Mouse (Mus musculus) midbrain, embryonic 12.5 days (tissue): ENCODE results near the gene Lbx2. TPM values are rescaled to one million over a fixed set of nuclear protein-coding genes. Genes with fewer than 3 reads are reported as not detected.

ENCODE experiments used
- ATAC-seq: fragments of 200-750 bp; cut with Nextera tagmentation; 2 replicates; pipeline ENCODE4 v1.8.0; 2017; ENCODE audit warnings: low read depth, moderate TSS enrichment, moderate library complexity; ENCODE audit not compliant: low FRiP score
- H3K27ac ChIP-seq: fragments of 300-500 bp; sonication (generic); replicated peaks from 2 replicates; pipeline ENCODE4 v1.5.1; 2016; ENCODE audit warnings: mild to moderate bottlenecking
- H3K27me3 ChIP-seq: fragments of 300-500 bp; sonication (generic); 2 replicates; pipeline ENCODE4 v1.6.1; 2016; ENCODE audit warnings: mild to moderate bottlenecking
- H3K36me3 ChIP-seq: fragments of 300-500 bp; sonication (generic); 2 replicates; pipeline ENCODE4 v1.6.1; 2016
- H3K4me1 ChIP-seq: fragments of 300-500 bp; sonication (generic); 2 replicates; pipeline ENCODE4 v1.6.1; 2016
- H3K4me2 ChIP-seq: fragments of 300-500 bp; sonication (generic); replicated peaks from 2 replicates; pipeline ENCODE4 v1.6.1; 2016; ENCODE audit warnings: mild to moderate bottlenecking, moderate library complexity
- H3K4me3 ChIP-seq: fragments of 300-500 bp; sonication (generic); 2 replicates; pipeline ENCODE4 v1.5.1; 2016; ENCODE audit warnings: mild to moderate bottlenecking
- H3K9ac ChIP-seq: fragments of 300-500 bp; sonication (generic); replicated peaks from 2 replicates; pipeline ENCODE4 v1.6.1; 2016; ENCODE audit warnings: mild to moderate bottlenecking, moderate library complexity
- H3K9me3 ChIP-seq: fragments of 300-500 bp; sonication (generic); 2 replicates; pipeline ENCODE4 v1.6.1; 2016; ENCODE audit warnings: mild to moderate bottlenecking
- WGBS: fragments of 180-500 bp; shearing (Covaris S2); methylation state at CpG from one replicate; pipeline ENCODE4 v1.1.7; 2016; 5-methylcytosine and 5-hydroxymethylcytosine counted together
- polyA plus RNA-seq: library from polyadenylated mRNA; unstranded; fragments of >200 nt; fragmentation: Nextera tagmentation; extraction: Ambion mirVana; gene quantifications from 2 replicates; pipeline ENCODE4 v1.2.1, GENCODE M21; 2016

Gene Lbx2
- polyA plus RNA-seq, 1 experiment from 2014 or later = 0.45 TPM

DNA sequence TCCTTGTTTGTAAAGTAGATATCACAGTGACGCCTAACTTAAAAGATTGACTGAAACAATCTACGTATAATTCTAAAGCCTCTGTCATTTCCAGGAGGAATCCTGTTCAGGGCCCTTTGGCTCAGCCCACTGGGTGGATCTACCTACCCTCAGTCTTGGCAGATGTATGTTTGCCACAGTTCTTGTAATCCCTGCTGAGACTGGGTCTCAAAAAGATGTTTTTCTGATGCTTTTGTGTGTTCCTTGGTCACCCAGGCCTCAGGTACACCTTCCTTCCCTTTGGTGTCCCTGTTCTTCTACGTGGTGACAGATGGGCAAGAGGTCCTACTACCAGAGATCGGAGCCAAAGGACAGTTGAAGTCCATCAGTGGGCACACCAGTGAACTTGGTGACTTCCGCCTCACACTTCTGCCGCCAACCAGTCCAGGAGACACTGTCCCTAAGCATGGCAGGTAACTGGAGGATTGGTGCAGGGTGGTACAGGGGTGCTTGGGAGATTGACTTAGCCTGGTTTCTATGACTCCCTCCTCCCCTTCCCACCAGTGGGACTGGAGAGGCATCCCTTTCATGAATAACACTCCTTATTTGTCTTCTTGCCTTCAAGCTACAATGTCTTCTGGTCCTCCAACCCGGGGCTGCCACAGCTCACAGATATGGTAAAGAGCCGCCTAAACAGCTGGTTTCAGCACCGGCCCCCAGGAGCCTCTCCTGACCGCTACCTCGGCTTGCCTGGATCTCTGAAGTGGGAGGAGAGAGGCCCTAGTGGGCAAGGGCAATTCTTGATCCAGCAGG, 30.4 kb downstream of the Lbx2 start:
- no peak overlapping the region for H3K27ac ChIP-seq
- H3K27me3 ChIP-seq = no peaks in the 10 kb centered on the region
- H3K4me3 ChIP-seq = peak overlapping the region; percentile 78
- H3K4me2 ChIP-seq = peak overlapping the region; percentile 95
- H3K36me3 ChIP-seq = peaks cover 30% of the 10 kb centered on the region
- peak overlapping the region; percentile 85 for H3K9ac ChIP-seq
- ATAC-seq = no peak
- no peaks in the 10 kb centered on the region for H3K9me3 ChIP-seq
- WGBS = 82% methylated on average over 11 of the region's 11 CpGs
- peaks cover 52% of the 10 kb centered on the region for H3K4me1 ChIP-seq

GRCm38 (mm10) chr6:83117165-83117438, 30.9 kb downstream of the Lbx2 start:
- H3K4me1 ChIP-seq = peaks cover 52% of the 10 kb centered on the region
- H3K27ac ChIP-seq = no peak overlapping the region

GRCm38 (mm10) chr6:83117616-83118015, 31.4 kb downstream of the Lbx2 start:
- WGBS = 88% methylated on average over 13 of the region's 13 CpGs
- peak overlapping the region; percentile 24; the same call in 1 of the 2 replicates for H3K9ac ChIP-seq
- no peaks in the 10 kb centered on the region for H3K9me3 ChIP-seq
- no peak overlapping the region for H3K27ac ChIP-seq
- peak overlapping the region; percentile 6; the same call in 1 of the 2 replicates for H3K4me3 ChIP-seq
- ATAC-seq = no peak
- H3K4me1 ChIP-seq = peaks cover 57% of the 10 kb centered on the region
- H3K36me3 ChIP-seq = peaks cover 30% of the 10 kb centered on the region
- no peak overlapping the region for H3K4me2 ChIP-seq
- no peaks in the 10 kb centered on the region for H3K27me3 ChIP-seq

More at GRCm38 (mm10) chr6:83117165-83117438, 30.9 kb downstream of the Lbx2 start:
- WGBS = 86% methylated on average over 4 of the region's 4 CpGs
- Histone ChIP-seq H3K4me2 (peak overlapping the region; percentile 95; the same call in 1 of the 2 replicates), H3K36me3 (peaks cover 30% of the 10 kb centered on the region), H3K4me3 (peak overlapping the region; percentile 78; the same call in 1 of the 2 replicates), H3K9me3 (no peaks in the 10 kb centered on the region), H3K9ac (no peak overlapping the region), H3K27me3 (no peaks in the 10 kb centered on the region)
- no peak for ATAC-seq

GRCm38 (mm10) chr6:83118369-83118768, 32.2 kb downstream of the Lbx2 start:
- Histone ChIP-seq H3K27me3 (no peaks in the 10 kb centered on the region), H3K4me1 (peaks cover 65% of the 10 kb centered on the region), H3K4me3 (no peak overlapping the region), H3K27ac (no peak overlapping the region; the same call in 1 of the 2 replicates), H3K9ac (no peak overlapping the region), H3K36me3 (peaks cover 30% of the 10 kb centered on the region), H3K4me2 (0 out of 2 replicates have a peak overlapping the region, but pooled peaks have one; percentile 4), H3K9me3 (no peaks in the 10 kb centered on the region)
- WGBS = 84% methylated on average over 11 of the region's 11 CpGs
- ATAC-seq = no peak

GRCm38 (mm10) chr6:83118825-83119733, 32.9 kb downstream of the Lbx2 start:
- peak overlapping the region; percentile 78 for H3K4me2 ChIP-seq
- H3K27me3 ChIP-seq = no peaks in the 10 kb centered on the region
- peaks cover 30% of the 10 kb centered on the region for H3K36me3 ChIP-seq
- H3K4me3 ChIP-seq = peak overlapping the region; percentile 84; the same call in 1 of the 2 replicates
- H3K9ac ChIP-seq = 0 out of 2 replicates have a peak overlapping the region, but pooled peaks have one; percentile 89
- peaks cover 72% of the 10 kb centered on the region for H3K4me1 ChIP-seq
- ATAC-seq = no peak
- no peaks in the 10 kb centered on the region for H3K9me3 ChIP-seq
- 87% methylated on average over 14 of the region's 14 CpGs for WGBS
- peak overlapping the region; percentile 10; the same call in 1 of the 2 replicates for H3K27ac ChIP-seq

DNA sequence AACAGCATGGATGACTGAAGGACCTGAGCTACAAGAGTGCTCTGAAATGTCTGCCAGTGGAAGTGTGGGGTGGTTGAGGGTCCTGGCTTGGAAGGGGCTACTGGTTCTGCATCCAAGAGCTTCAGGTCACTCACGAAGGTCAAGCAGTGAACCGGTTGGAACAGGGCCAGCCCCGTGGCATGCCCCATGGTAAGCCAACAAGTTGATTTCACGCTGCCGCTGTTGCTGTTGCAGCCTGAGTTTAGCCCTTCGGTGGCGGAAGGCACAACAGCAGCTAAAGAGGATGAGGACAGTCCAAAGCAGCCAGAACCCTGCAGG, 33.5 kb downstream of the Lbx2 start:
- peak overlapping the region; percentile 84 for H3K4me3 ChIP-seq
- H3K27me3 ChIP-seq = no peaks in the 10 kb centered on the region
- peaks cover 74% of the 10 kb centered on the region for H3K4me1 ChIP-seq
- peak overlapping the region; percentile 99; the same call in 1 of the 2 replicates for H3K27ac ChIP-seq
- peak overlapping the region; percentile 89 for H3K9ac ChIP-seq
- H3K4me2 ChIP-seq = peak overlapping the region; percentile 78
- WGBS = 62% methylated on average over 7 of the region's 7 CpGs
- H3K36me3 ChIP-seq = peaks cover 30% of the 10 kb centered on the region
- ATAC-seq = no peak
- no peaks in the 10 kb centered on the region for H3K9me3 ChIP-seq

DNA sequence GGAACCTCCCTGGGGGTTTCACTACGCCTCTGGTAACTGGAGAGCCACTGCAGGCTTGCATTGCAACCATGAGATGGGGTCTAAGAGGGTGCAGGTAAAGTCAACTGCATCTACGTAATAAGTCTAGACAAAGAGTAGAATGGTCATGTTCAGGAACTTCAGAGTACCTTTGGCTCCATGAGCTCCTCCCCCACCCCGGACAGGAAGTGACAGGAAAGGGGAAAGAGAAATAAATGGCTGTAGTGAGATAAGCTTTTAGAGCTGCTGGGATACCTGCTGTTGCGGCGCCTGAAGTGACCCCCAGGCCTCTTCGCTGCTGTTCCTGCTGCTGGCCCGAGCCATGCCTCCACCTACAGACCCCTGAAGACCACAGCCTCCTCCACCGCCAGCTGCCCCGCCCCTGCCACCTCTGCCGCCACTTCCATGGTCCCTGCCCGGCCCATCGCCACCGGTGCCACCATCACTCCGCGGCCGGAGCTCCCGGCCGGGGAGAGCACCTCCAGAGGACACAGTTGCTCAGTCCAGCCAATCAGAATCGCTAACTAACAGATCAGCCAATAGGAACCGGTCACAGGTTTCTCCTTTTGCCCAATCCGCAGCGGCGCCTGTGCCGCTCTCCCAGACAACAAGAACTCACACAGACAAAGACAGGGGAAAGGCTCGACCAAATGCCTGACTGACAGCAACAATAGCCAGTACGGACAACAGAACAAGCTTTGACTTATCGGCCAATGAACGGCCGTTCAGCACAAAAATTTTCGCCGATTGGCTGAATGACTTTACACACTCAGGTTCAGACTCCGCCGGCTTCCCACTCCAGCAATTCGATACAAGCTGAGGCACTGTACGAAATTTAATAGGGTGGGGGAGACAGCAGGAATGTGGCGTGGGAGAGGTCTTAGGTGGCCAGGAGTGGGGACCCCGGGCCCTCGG, 35.0 kb downstream of the Lbx2 start, which contains the start of gene Wbp1:
TSS of gene Wbp1 (minus strand) at position 630 of the 933 bp plus-strand sequence.
- peak within 1 kb of the TSS; percentile 99 for H3K27ac ChIP-seq
- H3K4me3 ChIP-seq = peak within 1 kb of the TSS; percentile 84
- H3K4me1 ChIP-seq = peaks cover 71% of the 10 kb centered on the region
- H3K27me3 ChIP-seq = no peaks in the 10 kb centered on the region
- H3K36me3 ChIP-seq = peaks cover 30% of the 10 kb centered on the region
- peak; percentile 94 for ATAC-seq
- no peaks in the 10 kb centered on the region for H3K9me3 ChIP-seq
- peak within 1 kb of the TSS; percentile 95 for H3K9ac ChIP-seq
- WGBS = under 1% methylated on average over 36 of the region's 38 CpGs
- peak within 1 kb of the TSS; percentile 96 for H3K4me2 ChIP-seq

- peak overlapping the region; percentile 96 for H3K4me2 ChIP-seq
- WGBS = under 1% methylated on average over 47 of the region's 52 CpGs
- peaks cover 62% of the 10 kb centered on the region for H3K4me1 ChIP-seq
- H3K27me3 ChIP-seq = no peaks in the 10 kb centered on the region
- peaks cover 27% of the 10 kb centered on the region for H3K36me3 ChIP-seq
- ATAC-seq = peak; percentile 1
- peak overlapping the region; percentile 84 for H3K4me3 ChIP-seq
- peak overlapping the region; percentile 95 for H3K9ac ChIP-seq
- peak overlapping the region; percentile 99 for H3K27ac ChIP-seq
- no peaks in the 10 kb centered on the region for H3K9me3 ChIP-seq
Measured at GRCm38 (mm10) chr6:83121863-83122710, 35.9 kb downstream of the Lbx2 start.

GRCm38 (mm10) chr6:83122961-83123360, 36.8 kb downstream of the Lbx2 start:
- peak overlapping the region; percentile 96 for H3K4me2 ChIP-seq
- H3K9ac ChIP-seq = peak overlapping the region; percentile 95; the same call in 1 of the 2 replicates
- no peaks in the 10 kb centered on the region for H3K9me3 ChIP-seq
- H3K36me3 ChIP-seq = peaks cover 19% of the 10 kb centered on the region
- peak overlapping the region; percentile 84; the same call in 1 of the 2 replicates for H3K4me3 ChIP-seq
- H3K27ac ChIP-seq = no peak overlapping the region
- peaks cover 57% of the 10 kb centered on the region for H3K4me1 ChIP-seq
- no peaks in the 10 kb centered on the region for H3K27me3 ChIP-seq
- no peak for ATAC-seq
- 82% methylated on average over 5 of the region's 5 CpGs for WGBS

DNA sequence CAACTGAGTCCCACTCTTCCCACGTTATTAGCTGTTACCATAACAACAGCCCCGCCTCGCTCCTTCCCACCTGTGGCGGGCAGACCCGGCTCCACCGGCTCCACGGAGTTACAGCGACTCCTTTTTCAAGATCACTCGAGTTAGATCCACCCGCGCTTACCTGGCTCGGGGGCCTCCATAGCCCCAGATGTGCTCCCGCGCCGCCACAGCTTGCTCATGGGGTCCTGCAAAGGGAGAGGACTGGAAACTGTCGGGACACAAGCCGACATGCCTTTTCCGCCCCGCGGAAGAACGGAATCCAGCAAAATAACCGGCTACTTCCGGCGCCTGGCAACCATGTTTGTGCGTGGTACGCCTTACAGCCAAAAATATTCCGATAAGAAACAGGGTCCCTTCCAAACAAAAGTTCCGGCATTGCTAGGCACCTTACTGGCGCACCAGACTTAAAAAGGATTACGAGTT, 38.7 kb downstream of the Lbx2 start:
- Histone ChIP-seq H3K9me3 (no peaks in the 10 kb centered on the region), H3K27me3 (no peaks in the 10 kb centered on the region), H3K27ac (peak overlapping the region; percentile 44; the same call in 1 of the 2 replicates), H3K36me3 (no peaks in the 10 kb centered on the region), H3K4me3 (peak overlapping the region; percentile 64), H3K4me2 (peak overlapping the region; percentile 85), H3K4me1 (peaks cover 39% of the 10 kb centered on the region), H3K9ac (peak overlapping the region; percentile 57)
- ATAC-seq = no peak
- WGBS = 0% methylated on average over 30 of the region's 30 CpGs
